Mouse (Mus musculus) brown adipose tissue, adult 24 weeks (tissue): Measurements from ENCODE around the gene Tnfrsf18. TPM values are rescaled to one million over a fixed set of nuclear protein-coding genes. Genes with fewer than 3 reads are reported as not detected.

Source experiments
- H3K27ac ChIP-seq: fragments of 200-500 bp; replicated peaks from 2 replicates; pipeline ENCODE4 v1.5.1; 2012; ENCODE audit warnings: low read depth, mild to moderate bottlenecking, low read length
- H3K4me1 ChIP-seq: fragments of 200-500 bp; 2 replicates; pipeline ENCODE4 v1.6.1; 2012; ENCODE audit warnings: low read length, mixed read lengths; ENCODE audit not compliant: control insufficient read depth, insufficient read depth, insufficient read length
- H3K4me3 ChIP-seq: fragments of 200-500 bp; 2 replicates; pipeline ENCODE4 v1.5.1; 2012; ENCODE audit warnings: low read depth, mild to moderate bottlenecking, low read length, moderate library complexity; ENCODE audit not compliant: insufficient read depth
- polyA plus RNA-seq: library from polyadenylated mRNA; stranded (reverse); fragments of >200 nt; gene quantifications from 2 replicates; pipeline ENCODE4 v1.2.4, GENCODE M21; 2012; ENCODE audit not compliant: missing spikeins, insufficient read depth, insufficient read length

Tnfrsf18 gene
- polyA plus RNA-seq, 1 experiment, result not detected

DNA sequence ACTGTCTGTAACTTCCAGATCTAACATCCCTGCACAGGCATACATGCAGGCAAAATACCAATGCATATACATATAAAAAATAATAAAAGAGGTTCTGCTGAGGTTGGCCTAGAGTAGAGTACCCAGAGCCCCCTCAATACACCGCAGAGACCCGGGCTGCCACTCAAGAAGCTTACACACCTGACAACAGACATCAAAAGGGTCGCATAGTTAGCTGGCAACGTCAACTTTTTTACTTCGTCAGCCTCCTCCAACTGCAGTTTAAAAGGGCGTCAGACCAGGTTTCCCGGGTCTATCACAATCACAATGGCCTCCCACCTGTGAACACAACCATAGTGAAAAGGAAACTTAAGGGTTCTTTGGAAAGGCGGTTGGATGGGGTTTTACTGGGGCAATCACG is 2.4 kb upstream of the Tnfrsf18 start:
- H3K4me3 ChIP-seq, result no peak overlapping the region
- H3K27ac ChIP-seq, result no peak overlapping the region
- no peaks in the 10 kb centered on the region; the same call in 1 of the 2 replicates for H3K4me1 ChIP-seq

DNA sequence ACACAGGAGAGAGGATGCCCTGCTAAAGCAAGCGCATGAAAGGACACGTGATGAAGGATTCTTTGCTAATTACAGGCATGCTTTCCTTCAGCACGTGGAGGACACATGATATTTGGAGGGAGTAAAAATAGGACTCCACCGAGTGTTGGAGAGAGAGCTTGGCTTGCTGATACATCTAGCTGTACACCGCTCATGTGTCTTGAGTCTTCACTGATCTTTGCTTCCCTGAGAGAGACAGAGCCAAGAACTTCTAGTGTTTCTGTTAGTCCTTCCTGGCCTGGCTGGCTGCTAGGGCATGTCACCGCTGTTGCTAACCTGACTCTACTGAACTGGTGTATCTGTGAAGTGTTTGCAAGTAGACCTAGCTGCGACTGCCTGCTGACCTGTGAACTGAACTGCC is 1.8 kb upstream of the Tnfrsf18 start:
- Histone ChIP-seq H3K4me1 (no peaks in the 10 kb centered on the region; the same call in 1 of the 2 replicates), H3K27ac (no peak overlapping the region), H3K4me3 (no peak overlapping the region)

DNA sequence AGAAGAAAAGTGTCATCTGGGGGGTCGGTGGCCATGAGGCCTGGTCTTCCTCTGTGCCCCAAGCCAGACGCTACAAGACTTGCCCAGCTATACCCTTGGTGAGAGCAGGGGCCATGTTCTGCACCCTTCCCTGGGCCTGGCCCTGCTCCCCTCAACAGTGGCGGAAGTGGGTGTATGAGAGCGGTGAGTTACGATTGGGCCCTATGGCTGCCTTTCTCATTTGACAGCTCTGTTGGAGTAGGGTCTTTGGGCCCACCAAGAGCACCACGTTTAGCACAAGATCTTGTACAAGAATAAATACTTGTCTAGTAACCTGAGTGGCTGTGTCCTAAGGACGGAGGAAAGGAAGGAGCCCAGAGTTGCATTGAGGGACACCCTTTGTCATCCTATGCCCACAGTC is 2.6 kb downstream of the Tnfrsf18 start:
- peaks cover 11% of the 10 kb centered on the region for H3K4me1 ChIP-seq
- H3K4me3 ChIP-seq, result no peak overlapping the region
- no peak overlapping the region for H3K27ac ChIP-seq

DNA sequence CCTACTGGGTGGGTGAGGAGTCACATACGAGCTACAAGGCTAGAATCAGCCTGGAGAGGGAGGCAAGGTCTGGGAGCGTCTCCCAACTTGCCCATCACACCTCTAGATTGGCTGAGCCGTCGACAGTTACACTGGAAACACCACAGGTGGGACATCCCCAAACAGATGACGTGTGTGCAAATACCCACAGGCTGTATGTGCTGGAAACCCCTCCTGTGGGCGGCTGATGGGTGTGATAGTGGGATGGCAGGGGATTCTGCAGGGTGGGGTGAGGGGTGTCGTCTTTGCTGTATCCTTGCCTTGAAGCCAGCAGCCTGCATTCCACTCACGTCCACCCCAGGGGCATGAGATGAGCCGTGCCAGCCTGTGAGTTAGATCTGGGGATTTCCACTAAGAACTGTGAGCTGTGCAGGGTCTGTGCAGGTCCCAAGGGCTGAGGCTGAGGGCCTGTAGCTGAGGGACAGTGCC is 4.7 kb downstream of the Tnfrsf18 start:
- peaks cover 11% of the 10 kb centered on the region for H3K4me1 ChIP-seq
- peak overlapping the region; percentile 85 for H3K4me3 ChIP-seq
- H3K27ac ChIP-seq, result no peak overlapping the region

DNA sequence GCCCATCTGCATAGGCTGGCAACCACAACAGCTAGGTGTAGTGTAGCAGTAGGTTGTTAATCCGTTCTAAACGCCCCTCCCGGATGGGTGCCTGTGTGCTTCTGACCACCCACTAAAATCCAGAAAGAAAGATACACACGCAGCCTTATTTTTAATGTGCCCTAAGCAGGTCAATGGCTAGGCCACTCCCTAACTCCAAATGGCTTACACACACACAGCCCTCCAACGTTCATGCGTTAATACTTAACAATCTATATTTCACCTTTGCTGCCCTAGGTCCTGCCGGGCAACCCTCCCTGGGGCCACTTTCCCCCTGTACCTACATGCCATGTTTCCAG is 5.3 kb downstream of the Tnfrsf18 start:
- H3K27ac ChIP-seq, result peak overlapping the region; percentile 55
- H3K4me3 ChIP-seq, result peak overlapping the region; percentile 85
- H3K4me1 ChIP-seq, result peaks cover 11% of the 10 kb centered on the region

DNA sequence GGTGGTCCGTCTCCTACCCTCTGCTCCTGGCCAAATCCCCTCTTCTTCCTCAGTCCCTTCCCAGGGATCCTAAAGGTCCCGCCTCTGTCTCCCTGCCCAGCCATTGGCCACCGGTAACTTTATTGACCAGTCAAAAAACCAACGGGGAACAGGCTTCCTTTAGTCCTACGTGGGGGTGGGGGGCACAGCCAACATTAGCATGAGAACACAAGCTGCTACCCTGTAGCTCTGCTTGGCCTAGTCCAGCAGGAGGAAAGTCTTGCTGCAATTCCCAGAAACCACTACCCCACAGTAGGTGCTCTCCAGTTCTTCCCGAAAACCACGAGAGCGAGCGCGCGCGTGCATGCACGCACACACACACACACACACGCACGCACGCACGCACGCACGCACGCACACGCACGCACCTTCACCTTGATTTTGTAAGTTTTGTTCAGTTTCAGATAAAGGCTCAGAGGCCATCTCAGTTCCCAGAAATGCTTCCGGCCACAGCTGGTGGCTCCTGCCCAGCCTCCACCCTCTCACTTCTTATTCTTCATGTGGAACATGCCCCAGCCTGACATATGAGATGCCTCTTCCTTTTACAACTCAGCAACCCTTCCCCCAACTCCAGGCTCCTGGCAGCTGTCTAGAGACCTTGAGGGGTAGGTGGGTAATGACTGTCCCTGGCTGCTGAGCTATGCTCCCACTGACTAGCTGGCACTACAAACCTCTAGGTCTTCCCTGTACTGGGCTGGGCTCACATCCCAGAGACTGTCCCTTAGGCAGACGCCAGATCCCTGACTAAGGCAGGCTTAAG is 5.8 kb downstream of the Tnfrsf18 start:
- Histone ChIP-seq H3K4me1 (peaks cover 11% of the 10 kb centered on the region), H3K27ac (peak overlapping the region; percentile 76), H3K4me3 (peak overlapping the region; percentile 85)

DNA sequence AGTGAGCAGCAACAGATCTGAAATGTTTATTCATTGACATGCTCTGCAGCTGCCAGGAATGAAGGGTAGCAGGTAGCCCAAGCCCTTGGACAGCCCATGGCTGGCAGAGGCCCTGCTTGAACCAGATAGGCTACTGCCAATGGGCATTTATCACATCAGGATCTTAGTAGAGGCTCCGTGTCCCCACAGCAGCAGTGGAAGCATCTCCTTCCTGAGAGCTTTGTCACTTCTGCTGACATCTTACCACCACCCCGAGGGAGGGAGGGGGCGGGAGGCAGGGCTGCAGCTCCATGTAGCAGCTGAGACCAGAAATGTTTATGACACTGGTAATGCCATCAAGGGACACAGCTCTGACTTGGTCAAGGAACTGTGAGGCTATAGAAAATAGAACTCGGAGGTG is 6.9 kb downstream of the Tnfrsf18 start:
- Histone ChIP-seq H3K4me3 (no peak overlapping the region), H3K4me1 (peaks cover 11% of the 10 kb centered on the region), H3K27ac (no peak overlapping the region)

DNA sequence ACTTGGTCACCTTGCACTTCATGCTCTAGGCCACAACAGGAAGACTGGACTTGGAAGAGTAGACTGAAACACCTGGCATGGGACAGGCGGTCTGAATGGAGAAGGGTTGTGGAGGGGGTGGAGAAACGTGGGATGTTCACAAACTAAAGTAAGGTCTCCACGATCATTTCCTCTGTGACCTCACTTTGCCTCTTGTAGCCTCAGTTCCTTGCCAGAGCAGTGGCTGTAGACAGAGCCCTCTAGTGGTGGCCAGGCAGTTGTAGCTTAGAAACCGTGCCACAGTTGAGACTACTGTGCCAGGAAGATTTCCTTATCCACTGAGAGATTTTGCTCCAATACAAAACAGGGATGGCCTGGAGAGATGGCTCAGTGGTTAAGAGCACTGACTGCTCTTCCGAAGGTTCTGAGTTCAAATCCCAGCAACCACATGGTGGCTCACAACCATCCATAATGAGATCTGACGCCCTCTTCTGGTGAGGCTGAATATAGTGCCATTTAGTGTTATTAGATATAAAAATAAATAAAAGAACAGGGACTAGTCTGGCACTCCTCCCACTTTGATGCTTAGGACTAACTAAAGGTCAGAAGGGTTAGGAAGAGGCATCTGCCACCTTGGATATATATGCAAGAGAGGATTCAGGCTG is 7.6 kb downstream of the Tnfrsf18 start:
- peaks cover 11% of the 10 kb centered on the region for H3K4me1 ChIP-seq
- no peak overlapping the region for H3K4me3 ChIP-seq
- H3K27ac ChIP-seq, result no peak overlapping the region

DNA sequence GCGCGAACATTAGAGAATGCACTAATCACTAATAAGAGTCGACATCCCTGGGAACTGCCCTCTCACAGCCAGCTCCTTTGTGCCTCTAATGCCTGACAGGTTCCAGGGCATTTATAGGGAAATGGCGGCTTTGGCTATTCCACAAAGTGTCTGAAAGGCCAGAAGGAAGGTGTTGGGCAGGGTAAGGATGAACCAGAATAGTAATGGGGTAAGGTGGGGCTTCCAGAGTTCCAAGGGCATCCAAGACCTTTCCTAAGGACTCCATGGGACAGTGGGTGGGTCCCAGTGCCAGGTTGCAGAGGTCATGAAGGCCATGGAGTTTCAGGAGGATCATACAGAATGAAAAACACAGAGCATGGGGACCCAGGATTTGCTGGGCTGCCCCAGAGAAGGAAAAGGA is 8.3 kb downstream of the Tnfrsf18 start:
- Histone ChIP-seq H3K4me3 (no peak overlapping the region), H3K27ac (no peak overlapping the region), H3K4me1 (peaks cover 11% of the 10 kb centered on the region)

DNA sequence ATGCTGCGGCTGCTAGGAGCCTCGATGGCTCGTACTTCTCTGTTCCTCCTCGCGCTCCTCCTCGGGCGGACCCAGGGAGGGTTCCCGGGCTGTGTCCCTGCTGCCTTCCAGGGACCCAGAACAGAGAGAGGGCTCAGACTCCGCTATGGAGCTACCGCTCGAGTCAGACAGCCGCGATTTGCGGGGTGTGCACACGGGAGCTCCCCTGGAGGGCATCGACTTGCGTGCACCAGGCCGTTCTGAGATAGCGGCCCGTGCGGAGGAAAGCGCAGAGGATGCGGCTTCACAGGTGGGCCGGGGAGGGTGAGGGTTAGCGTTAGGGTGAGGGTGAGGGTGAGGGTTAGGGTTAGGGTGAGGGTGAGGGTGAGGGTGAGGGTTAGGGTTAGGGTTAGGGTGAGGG is 8.9 kb downstream of the Tnfrsf18 start:
- Histone ChIP-seq H3K4me3 (peak overlapping the region; percentile 31), H3K27ac (no peak overlapping the region), H3K4me1 (peaks cover 11% of the 10 kb centered on the region)

DNA sequence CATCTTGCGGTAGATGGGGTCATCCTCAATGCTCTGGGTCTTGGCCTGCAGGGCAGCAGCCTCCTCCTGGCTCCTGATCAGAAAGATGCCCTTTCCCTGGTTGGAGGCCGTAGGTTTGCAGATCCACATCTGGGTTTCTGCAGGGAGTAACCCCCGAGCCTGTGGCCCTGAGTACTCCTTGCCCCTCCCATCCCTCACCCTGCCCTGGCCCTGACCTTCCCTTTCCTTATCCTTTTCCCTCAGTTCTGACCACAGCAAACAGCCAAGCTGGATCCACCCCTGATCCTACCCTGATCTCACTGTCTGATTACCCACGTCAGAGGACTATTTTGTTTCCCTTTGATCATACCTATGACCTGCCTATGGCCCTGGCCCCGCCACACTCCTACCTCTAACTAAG is 18.8 kb downstream of the Tnfrsf18 start:
- Histone ChIP-seq H3K4me3 (no peak overlapping the region), H3K4me1 (no peaks in the 10 kb centered on the region), H3K27ac (no peak overlapping the region)

DNA sequence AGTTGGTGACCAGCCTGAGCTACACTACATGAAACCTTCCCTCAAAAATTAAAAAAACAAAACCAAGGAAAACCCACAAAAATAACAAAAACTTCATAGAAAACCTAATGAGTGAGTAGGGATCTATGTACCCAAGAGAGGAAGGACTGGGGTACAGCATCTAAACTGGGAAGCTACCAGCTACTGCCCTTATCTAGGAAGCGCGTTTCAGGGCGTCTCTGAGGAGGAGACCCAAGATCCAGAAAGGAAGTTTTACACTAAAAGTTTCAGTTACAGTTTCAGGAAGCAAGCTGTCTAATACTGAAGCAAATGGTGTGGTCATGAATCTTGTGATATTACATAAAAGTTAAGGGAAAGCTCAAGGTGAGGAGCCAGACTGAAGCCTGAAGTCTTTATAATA is 23.8 kb downstream of the Tnfrsf18 start:
- H3K4me1 ChIP-seq, result no peaks in the 10 kb centered on the region
- H3K27ac ChIP-seq, result no peak overlapping the region
- no peak overlapping the region for H3K4me3 ChIP-seq

DNA sequence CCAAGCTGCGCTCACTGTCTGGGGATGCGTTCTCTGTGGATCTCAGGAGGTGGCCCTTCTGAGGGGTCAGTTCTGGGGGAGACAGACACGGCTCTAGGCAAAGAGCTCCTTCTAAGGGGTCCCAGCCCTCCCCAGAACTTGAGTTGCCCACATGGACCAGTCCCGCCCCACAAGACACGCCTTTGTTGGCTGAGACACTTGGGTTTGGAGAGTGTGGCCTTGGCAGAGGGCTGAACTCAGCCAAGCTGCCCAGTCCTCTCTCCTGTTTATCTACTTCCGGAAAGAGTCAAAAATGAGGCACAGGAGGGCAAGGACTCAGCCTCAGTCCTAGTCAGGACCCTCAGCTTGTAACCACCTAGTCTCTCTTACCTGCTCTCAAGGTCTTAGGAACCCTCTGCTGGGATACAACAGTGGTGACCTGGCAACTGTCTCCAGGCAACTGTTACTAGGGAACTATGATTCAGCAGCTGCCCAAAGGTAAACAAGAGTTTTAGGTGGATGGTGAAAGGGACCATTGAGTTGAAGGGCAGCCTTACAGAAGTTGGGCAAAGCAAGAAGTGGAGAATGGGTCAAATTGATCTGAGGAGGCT is 24.5 kb downstream of the Tnfrsf18 start:
- no peak overlapping the region for H3K27ac ChIP-seq
- no peaks in the 10 kb centered on the region for H3K4me1 ChIP-seq
- no peak overlapping the region for H3K4me3 ChIP-seq

DNA sequence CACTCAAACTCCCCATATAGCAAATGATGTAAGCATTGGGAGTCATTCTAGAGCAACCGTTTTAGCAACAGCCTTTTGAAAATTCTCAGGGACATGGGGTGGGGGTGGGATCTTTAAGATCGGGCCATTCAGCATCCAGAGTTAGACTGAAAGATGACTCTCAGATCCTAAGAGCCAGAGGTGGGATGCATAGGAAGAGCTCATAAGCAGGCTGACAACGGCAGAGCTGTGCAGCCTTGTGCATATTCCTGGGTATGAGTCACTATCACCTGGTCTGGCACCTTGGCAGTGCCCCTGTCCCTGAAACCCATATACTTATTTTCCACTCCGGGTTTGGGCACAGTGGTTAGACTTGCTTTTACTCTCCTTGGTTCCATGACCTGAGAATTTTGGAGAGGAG is 27.1 kb downstream of the Tnfrsf18 start:
- Histone ChIP-seq H3K4me1 (no peaks in the 10 kb centered on the region), H3K4me3 (no peak overlapping the region), H3K27ac (no peak overlapping the region)

DNA sequence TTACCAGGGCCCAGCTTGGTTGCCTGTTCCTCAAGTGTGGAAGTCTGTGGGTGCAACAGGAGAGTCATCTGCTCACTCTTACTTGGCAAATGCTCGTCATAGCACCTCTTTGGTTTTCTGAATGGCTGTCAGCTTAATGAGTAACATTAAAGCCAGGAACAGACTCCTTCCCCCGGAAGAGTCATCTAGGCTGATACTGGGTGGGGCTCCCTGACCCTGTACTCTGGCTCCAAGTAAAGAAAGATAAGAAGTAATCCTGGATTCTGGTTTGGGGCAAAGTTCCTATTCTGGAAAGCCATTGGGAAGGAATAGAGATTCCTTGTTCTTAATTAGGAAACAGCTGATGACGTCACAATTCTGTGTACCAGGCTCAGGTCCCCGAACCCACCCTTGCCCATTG is 28.2 kb downstream of the Tnfrsf18 start:
- no peak overlapping the region for H3K27ac ChIP-seq
- no peak overlapping the region for H3K4me3 ChIP-seq
- no peaks in the 10 kb centered on the region for H3K4me1 ChIP-seq

DNA sequence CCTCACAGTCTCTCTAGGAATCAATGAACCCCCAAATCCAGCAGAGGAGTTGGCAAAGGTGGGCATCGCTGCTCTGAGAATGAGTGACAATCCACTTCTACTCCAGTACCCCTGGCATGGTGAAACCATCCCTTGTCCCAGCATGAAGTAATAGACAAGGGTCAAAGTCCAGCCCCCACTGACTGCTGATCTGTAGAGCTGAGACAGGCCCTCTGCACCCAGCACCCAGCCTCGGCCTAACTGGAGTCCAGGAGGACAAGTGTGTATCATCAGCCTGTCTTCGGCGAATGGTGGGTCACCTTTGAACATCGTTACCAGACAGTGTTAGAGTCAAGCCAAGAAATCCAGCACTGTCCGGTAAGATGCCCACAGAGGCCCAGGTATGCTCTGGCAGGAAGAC is 28.6 kb downstream of the Tnfrsf18 start:
- Histone ChIP-seq H3K4me3 (no peak overlapping the region), H3K4me1 (no peaks in the 10 kb centered on the region), H3K27ac (no peak overlapping the region)
